Mouse (Mus musculus): ENCODE results near the gene Dmrt3. TPM values are rescaled to one million over a fixed set of nuclear protein-coding genes. Genes with fewer than 3 reads are reported as not detected.

The Dmrt3 gene
- total and polyA plus RNA-seq, 2 experiments from 2014 or later = 1.5 to 2.1 TPM

DNA sequence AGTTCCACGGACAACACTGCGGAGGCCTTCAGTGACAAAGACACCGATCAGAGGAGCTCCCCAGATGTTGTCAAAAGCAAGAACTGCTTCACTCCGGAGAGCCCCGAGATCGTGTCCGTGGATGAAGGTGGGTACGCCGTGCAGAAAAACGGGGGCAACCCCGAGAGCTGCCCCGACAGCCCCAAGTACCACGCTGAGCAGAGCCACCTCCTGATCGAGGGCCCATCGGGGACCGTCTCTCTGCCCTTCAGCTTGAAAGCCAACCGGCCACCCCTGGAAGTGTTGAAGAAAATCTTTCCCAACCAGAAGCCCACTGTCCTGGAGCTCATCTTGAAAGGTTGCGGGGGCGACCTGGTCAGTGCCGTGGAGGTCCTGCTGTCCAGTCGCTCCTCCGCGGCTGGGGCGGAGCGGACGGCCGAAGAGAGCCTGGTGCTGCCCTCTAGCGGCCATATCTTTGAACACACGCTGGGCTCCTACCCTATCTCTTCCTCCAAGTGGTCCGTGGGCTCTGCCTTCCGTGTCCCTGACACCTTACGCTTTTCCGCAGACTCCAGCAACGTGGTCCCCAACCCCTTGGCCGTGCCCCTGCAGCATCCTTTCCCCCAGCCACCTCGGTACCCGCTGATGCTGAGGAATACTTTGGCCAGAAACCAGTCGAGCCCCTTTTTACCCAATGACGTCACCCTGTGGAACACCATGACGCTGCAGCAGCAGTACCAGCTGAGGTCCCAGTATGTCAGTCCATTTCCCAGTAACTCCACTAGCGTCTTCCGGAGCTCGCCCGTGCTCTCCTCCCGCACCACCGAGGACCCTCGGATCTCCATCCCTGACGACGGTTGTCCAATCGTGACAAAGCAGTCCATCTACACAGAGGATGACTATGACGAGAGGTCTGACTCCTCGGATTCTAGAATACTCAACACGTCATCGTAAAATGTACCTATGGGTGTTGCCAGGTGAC, 12.5 kb downstream of the Dmrt3 start:
- Histone ChIP-seq H3K4me1 (ENCODE audit: insufficient read depth) (no peaks in the 10 kb centered on the region), H3K4me3 (ENCODE audit: low read depth, low read length) (peak overlapping the region; percentile 32), H3K27ac (ENCODE audit: low read depth, low read length) (no peak overlapping the region), H3K4me2 (ENCODE audit: low read depth) (peak overlapping the region; percentile 53), H3K9me3 (ENCODE audit: low read length) (no peaks in the 10 kb centered on the region), H3K27me3 (ENCODE audit: insufficient read depth, low read length) (peaks cover 25% of the 10 kb centered on the region), H3K9ac (peak overlapping the region; percentile 39; the same call in 1 of the 2 replicates), H3K36me3 (ENCODE audit: insufficient read depth) (no peaks in the 10 kb centered on the region)
- DNase-seq = peak; percentile 76
- TF ChIP-seq CTCF (IDR thresholded peaks at IDR 0.05; ENCODE audit: low read depth) = peak; percentile 80
- 36% methylated on average over 54 of the region's 54 CpGs for WGBS
- ATAC-seq = peak; percentile 65

DNA sequence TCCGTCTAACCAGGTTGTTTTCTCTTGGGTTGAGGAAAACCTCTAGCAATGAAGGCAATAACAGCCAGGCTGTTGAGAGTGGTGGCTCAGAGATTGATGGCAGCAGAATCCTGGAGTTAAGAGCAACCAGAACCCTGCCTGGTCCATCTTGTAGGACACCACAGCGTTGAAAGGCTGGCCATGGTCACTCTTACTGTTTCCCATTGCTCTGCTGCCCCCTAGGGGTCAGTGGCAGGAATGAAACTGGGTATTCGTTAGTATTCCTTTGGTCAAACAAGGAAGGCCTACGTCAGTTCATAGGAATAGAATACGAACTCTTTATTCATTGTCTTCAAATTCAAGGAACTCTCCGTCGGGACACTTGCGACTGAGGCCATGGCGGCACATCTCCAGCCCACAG, 18.4 kb downstream of the Dmrt3 start:
- 15% methylated on average over 9 of the region's 9 CpGs for WGBS
- TF ChIP-seq CTCF (IDR thresholded peaks at IDR 0.05; ENCODE audit: low read depth) = peak; percentile 88
- H3K4me1 ChIP-seq (ENCODE audit: insufficient read depth) = no peaks in the 10 kb centered on the region
- DNase-seq (peak; percentile 75), ATAC-seq (peak; percentile 50; the same call in 1 of the 2 replicates)
- no peak overlapping the region for H3K4me2 ChIP-seq (ENCODE audit: low read depth)
- no peak overlapping the region for H3K27ac ChIP-seq (ENCODE audit: low read depth, low read length)
- no peaks in the 10 kb centered on the region for H3K36me3 ChIP-seq (ENCODE audit: insufficient read depth)
- peaks cover 8% of the 10 kb centered on the region; the same call in 1 of the 2 replicates for H3K27me3 ChIP-seq (ENCODE audit: insufficient read depth, low read length)
- no peak overlapping the region for H3K9ac ChIP-seq
- no peaks in the 10 kb centered on the region for H3K9me3 ChIP-seq (ENCODE audit: low read length)
- no peak overlapping the region for H3K4me3 ChIP-seq (ENCODE audit: low read depth, low read length)

DNA sequence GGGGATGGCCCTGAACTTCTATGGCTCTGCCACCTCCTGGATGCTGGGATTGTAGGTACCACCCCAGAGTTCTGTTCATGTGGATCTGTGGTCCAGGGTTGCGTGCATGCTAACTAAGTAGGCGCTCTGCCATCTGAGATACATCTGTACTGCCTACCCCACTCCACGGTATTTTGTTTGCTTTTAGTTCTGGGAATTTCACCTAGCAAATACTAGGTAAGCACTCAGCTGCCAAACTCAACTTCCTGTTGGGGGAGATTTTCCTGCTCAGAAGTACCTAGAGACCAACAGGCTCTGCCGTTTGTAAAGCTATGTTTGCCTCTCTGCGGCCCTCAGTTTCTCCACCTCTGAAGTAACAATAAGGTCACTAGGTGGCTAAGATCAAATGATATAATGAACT, 25.0 kb downstream of the Dmrt3 start:
- Histone ChIP-seq H3K4me2 (ENCODE audit: low read depth) (no peak overlapping the region; the same call in 1 of the 2 replicates), H3K4me1 (ENCODE audit: insufficient read depth) (no peaks in the 10 kb centered on the region), H3K9me3 (ENCODE audit: low read length) (no peaks in the 10 kb centered on the region), H3K27me3 (ENCODE audit: insufficient read depth, low read length) (no peaks in the 10 kb centered on the region), H3K4me3 (ENCODE audit: low read depth, low read length) (no peak overlapping the region), H3K9ac (no peak overlapping the region), H3K27ac (ENCODE audit: low read depth, low read length) (no peak overlapping the region), H3K36me3 (ENCODE audit: insufficient read depth) (no peaks in the 10 kb centered on the region)
- 0 out of 2 replicates have a peak, but pooled peaks have one; percentile 15 for ATAC-seq
- DNase-seq = no peak
- WGBS = 84% methylated on average over 5 of the region's 5 CpGs
- no peak for TF ChIP-seq CTCF (IDR thresholded peaks at IDR 0.05; ENCODE audit: low read depth)

DNA sequence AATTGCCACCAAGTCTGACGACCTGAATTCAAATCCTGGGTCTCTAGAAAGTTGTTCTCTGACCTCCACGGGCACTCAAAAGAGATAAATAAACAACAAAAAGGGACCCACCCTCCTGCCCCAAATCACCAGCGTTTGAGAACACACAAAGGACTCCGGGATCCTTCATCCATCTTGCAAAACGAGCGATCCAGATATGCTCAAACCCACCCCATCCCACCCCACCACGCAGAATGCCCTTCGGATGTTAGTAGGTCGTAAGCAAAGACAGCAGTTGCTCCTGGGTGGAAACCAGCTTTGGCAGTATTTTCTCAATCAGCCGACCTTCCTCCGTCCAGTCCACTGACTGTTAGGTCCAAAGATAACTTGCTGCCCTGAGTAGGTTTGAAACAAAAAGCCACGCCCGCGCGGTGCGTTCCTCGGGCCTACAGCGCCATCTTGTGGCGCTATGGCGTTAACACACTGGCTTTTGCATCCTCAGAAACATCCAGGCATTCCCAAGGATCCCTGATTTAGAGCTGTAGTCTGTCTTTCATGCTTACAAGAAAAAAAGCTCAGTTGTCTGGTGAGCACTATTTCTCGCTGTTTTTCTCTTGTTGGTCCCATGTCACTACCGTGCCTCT, 25.6 kb downstream of the Dmrt3 start:
- ATAC-seq (peak; percentile 88), DNase-seq (peak; percentile 94)
- H3K9ac ChIP-seq = peak overlapping the region; percentile 45
- TF ChIP-seq CTCF (IDR thresholded peaks at IDR 0.05; ENCODE audit: low read depth) = peak; percentile 99
- H3K9me3 ChIP-seq (ENCODE audit: low read length) = no peaks in the 10 kb centered on the region
- peak overlapping the region; percentile 41 for H3K4me3 ChIP-seq (ENCODE audit: low read depth, low read length)
- peak overlapping the region; percentile 51 for H3K4me2 ChIP-seq (ENCODE audit: low read depth)
- no peaks in the 10 kb centered on the region for H3K36me3 ChIP-seq (ENCODE audit: insufficient read depth)
- no peak overlapping the region for H3K27ac ChIP-seq (ENCODE audit: low read depth, low read length)
- 11% methylated on average over 22 of the region's 22 CpGs for WGBS
- no peaks in the 10 kb centered on the region for H3K27me3 ChIP-seq (ENCODE audit: insufficient read depth, low read length)
- H3K4me1 ChIP-seq (ENCODE audit: insufficient read depth) = no peaks in the 10 kb centered on the region

DNA sequence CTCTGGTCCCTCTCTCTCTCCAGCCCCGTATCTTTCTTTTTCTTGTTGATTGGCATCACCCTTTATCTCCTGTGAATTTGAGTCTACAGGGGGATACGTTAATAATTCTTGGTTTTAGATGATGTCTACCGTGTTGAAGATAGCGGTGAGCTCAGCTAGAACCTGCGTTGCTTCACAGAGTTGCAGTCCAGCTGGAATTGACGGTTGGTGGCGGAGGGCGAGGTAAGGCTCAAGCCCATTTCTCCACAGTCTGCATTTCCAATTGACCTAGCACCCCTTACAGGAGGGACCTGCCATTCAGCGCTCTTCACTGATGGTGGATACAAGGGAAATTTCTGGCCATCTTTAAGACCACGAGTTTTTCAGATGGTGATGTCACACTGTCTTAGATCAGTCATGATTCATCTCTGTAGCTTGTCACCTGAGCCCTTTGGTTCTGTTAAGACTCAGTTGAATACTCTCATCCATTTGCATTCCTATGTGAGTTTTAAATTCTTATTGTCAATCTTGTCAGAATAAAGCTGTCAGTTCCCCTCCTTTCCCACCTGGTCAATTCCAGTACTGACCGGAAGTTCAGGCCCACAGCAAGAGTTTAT, 28.8 kb downstream of the Dmrt3 start:
- no peaks in the 10 kb centered on the region for H3K36me3 ChIP-seq (ENCODE audit: insufficient read depth)
- H3K9ac ChIP-seq = no peak overlapping the region
- no peak for DNase-seq
- 76% methylated on average over 11 of the region's 11 CpGs for WGBS
- no peak overlapping the region for H3K27ac ChIP-seq (ENCODE audit: low read depth, low read length)
- no peaks in the 10 kb centered on the region for H3K9me3 ChIP-seq (ENCODE audit: low read length)
- no peaks in the 10 kb centered on the region for H3K27me3 ChIP-seq (ENCODE audit: insufficient read depth, low read length)
- H3K4me2 ChIP-seq (ENCODE audit: low read depth) = no peak overlapping the region
- no peaks in the 10 kb centered on the region for H3K4me1 ChIP-seq (ENCODE audit: insufficient read depth)
- no peak for ATAC-seq
- no peak overlapping the region for H3K4me3 ChIP-seq (ENCODE audit: low read depth, low read length)
- TF ChIP-seq CTCF (IDR thresholded peaks at IDR 0.05; ENCODE audit: low read depth) = no peak

DNA sequence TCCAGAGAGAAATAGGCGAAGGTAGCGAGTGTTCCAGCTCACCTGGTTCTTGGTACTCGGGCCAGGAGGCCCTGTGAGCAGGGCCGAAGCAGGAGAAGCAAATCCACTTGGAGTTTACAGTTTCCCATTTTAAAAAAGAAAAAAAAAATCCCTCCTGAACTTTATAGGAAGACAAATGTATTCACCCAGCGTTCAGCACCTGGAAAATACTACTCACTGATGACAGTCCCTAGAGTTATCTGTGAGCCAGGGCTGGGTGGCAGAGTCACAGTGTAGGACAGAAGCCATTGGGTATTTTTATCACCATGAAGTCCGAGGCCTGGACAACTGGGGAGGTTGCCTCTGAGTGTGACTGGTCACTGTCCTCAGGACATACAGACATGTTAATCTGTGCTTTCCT, 31.7 kb downstream of the Dmrt3 start:
- 85% methylated on average over 6 of the region's 6 CpGs for WGBS
- no peaks in the 10 kb centered on the region for H3K9me3 ChIP-seq (ENCODE audit: low read length)
- H3K4me2 ChIP-seq (ENCODE audit: low read depth) = no peak overlapping the region
- no peaks in the 10 kb centered on the region for H3K4me1 ChIP-seq (ENCODE audit: insufficient read depth)
- H3K4me3 ChIP-seq (ENCODE audit: low read depth, low read length) = no peak overlapping the region
- no peak for DNase-seq
- no peak overlapping the region for H3K9ac ChIP-seq
- TF ChIP-seq CTCF (IDR thresholded peaks at IDR 0.05; ENCODE audit: low read depth) = no peak
- H3K27ac ChIP-seq (ENCODE audit: low read depth, low read length) = no peak overlapping the region
- no peaks in the 10 kb centered on the region for H3K27me3 ChIP-seq (ENCODE audit: insufficient read depth, low read length)
- H3K36me3 ChIP-seq (ENCODE audit: insufficient read depth) = no peaks in the 10 kb centered on the region
- no peak for ATAC-seq
